Mouse (Mus musculus) G1E (cell line): ENCODE results near the gene Vars2.

ENCODE experiments used
- CTCF ChIP-seq: IDR thresholded peaks from 2 replicates; pipeline ENCODE4 v1.5.1; 2012; ENCODE audit warnings: low read depth, low read length, inconsistent platforms, mixed read lengths
- TAL1 ChIP-seq: conservative IDR thresholded peaks from 2 replicates; pipeline ENCODE4 v1.6.1; 2012; ENCODE audit warnings: low read depth, low read length, inconsistent platforms, mixed read lengths

DNA sequence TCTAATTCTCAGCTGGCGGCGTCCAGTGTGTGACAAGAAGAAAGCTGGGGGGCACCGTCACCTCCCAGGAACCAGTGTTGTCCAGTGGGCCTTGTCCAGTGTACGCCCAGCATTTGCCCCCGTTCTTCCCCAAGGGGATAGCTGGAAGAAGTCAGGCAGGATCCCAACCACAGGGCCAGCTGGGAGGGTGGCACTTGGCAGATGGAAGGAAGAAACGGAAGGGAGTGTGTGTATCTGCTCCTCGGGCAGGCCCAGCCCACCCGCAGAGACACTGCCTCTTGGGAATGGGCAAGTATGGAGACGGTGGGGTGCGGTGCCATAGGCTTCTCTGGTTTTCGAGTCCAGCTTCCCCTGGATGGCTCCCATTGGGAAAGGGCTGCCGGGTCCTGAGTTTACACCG lies 14.6 kb upstream of the Vars2 start:
- no peak for TF ChIP-seq TAL1
- TF ChIP-seq CTCF, result no peak
